Mouse (Mus musculus): ENCODE data around the gene Ccm2.

- no peak for TF ChIP-seq POLR2A (IDR thresholded peaks at IDR 0.05; ENCODE audit: low read depth, low read length)
- no peak for TF ChIP-seq CTCF (conservative IDR thresholded peaks at IDR 0.05; ENCODE audit: insufficient read depth, insufficient read length, low read depth, low read length)
Observed at GRCm38 (mm10) chr11:6527256-6528185, 19.2 kb upstream of the Ccm2 start.

Measured in kidney, adult 2 months (tissue).